Mouse (Mus musculus) lung, postnatal 10 days (tissue): ENCODE data around the gene Ccnd3.
A peak's percentile ranks its signal among the peaks of the same experiment; 100 is the strongest.
"Not testable (repeated sequence)": the region's sequence is repeated elsewhere in the genome, so short reads cannot be mapped to it uniquely, and the experiment has no call there.

Source experiments
- DNase-seq: peaks from one replicate; pipeline ENCODE4 v3.0.0; 2021

Ccnd3 gene

GRCm38 (mm10) chr17:47596839-47597164 is 92.0 kb downstream of the Ccnd3 start:
- DNase-seq, result no peak

- peak; percentile 33 for DNase-seq
Observed at GRCm38 (mm10) chr17:47597261-47597660, 92.4 kb downstream of the Ccnd3 start.

GRCm38 (mm10) chr17:47597838-47598579 is 93.2 kb downstream of the Ccnd3 start:
- DNase-seq, result peak; percentile 75

GRCm38 (mm10) chr17:47598580-47599304 is 93.9 kb downstream of the Ccnd3 start:
- not testable (repeated sequence) for DNase-seq

- DNase-seq, result peak; percentile 77
Observed at GRCm38 (mm10) chr17:47599511-47600297, 94.9 kb downstream of the Ccnd3 start.

DNA sequence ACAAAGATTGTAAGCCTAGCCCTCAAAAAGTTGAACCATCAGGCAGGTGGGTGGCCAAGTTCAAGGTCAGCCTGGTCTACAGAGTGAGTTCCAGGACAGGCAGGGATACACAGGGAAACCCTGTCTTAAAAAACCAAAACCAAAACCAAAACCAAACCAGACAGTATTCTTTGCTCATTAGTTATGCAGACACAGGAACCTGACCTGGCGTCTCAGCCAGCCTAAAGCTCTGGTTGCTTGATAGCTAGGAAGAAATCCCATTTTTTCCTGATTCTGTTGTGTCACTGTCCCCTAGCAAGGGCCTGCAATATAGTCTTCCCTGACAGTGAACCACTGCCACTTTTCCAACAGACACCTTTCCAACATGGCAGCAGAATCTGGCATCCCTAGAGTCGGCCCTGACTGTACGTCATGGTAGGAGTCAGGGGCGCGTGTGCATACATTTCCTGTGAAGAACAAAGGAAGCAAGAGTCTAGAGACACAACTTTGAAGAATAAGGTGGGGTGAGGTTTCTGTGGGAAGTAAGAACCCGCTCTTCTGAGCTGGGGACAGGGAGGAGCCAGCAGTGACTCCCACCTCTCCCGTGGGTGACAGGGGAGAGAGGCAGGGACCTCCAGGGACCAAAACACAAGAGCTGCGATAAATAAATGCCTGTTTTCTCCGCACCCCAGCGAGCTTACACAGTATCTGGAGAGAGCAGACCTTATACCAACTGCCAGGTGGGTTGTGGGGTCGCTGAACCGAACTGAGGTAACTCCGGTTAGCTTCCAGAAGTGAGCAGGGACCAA is 95.9 kb downstream of the Ccnd3 start:
- no peak for DNase-seq

GRCm38 (mm10) chr17:47601389-47601755 is 96.5 kb downstream of the Ccnd3 start:
- no peak for DNase-seq

DNA sequence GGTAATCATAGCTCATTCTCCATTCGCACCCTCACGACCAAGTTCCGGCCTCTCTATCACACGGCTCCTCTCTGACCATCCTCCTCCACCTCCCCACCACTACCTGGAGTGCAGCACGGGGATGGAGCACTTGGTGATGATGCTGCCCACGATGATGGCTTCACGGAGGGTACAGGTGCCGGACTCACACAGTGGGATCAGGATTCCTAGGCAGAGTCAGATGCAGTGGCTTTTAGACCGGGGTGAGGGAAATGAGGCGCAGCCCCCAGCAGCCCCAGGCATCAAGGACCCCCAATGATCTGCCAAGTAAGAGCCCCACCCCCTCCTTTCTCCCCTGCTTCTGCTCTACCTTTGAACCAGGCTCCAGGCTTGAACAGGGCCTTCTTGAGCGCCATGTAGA is 97.4 kb downstream of the Ccnd3 start:
- DNase-seq, result no peak

- peak; percentile 44 for DNase-seq
Observed at GRCm38 (mm10) chr17:47606220-47606619, 101.4 kb downstream of the Ccnd3 start.

GRCm38 (mm10) chr17:47609182-47609581 is 104.3 kb downstream of the Ccnd3 start:
- DNase-seq, result no peak

- DNase-seq, result peak; percentile 98
Observed at GRCm38 (mm10) chr17:47610849-47611660, 106.2 kb downstream of the Ccnd3 start, which contains the start of the genes Bysl, Med20 and Gm20517. TSS of gene Bysl (minus strand) at chr17:47611492. TSS of gene Med20 (plus strand) at chr17:47611582. TSS of gene Gm20517 (plus strand) at chr17:47611589.

DNA sequence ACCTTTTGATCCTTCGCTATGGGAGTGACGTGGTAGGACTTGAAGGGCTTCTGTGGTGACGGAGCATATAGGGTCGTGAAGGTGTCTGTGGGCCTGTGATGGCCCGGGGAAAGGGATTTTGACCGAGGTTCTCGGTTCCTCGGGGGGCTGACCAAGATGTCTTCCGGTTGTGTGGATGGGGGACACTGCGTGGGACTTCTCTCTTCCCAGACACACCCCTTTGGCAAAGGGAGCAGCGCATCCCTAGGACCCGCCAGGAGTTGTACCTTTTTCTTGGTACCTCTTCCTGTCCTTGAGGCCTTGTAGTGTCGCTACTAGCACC is 106.8 kb downstream of the Ccnd3 start:
- DNase-seq, result no peak

DNA sequence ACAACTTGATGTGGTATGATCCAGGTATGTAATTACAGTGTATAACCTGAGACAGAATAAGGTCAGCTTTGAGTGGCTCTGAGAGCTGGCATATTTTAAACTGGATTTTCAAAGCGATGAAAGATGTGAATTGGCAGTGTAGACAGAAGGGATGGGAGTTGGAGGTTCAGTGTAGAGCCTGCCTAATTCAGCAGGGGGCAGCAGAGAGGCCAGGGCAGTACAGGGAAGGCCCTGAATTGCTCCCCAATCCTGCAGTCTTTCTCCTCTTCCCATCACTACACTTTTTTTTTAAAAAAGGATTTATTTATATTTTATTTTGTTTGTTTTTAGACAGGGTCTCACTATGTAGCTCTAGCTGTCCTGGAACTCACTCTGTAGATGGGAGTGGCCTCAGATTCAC is 109.2 kb downstream of the Ccnd3 start:
- DNase-seq, result peak; percentile 63

GRCm38 (mm10) chr17:47616119-47616518 is 111.3 kb downstream of the Ccnd3 start:
- DNase-seq, result no peak

DNA sequence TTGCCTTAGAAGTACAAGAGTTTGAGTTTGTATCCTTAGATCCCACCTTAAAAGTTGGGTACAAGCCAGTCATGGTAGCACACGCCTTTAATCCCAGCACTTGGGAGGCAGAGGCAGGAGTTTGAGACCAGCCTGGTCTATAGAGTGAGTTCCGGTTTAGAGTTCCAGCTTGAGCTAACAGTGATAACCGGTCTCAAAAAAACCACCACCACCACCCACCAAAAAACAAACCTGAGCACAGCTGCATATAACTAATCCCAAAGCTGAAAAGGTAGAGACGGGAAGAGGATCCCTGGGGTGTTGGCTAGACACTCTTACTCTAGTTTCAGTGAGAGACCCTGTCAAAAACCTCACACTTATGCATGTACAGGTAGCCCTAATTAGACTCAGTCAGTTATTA is 111.8 kb downstream of the Ccnd3 start:
- DNase-seq, result no peak

DNA sequence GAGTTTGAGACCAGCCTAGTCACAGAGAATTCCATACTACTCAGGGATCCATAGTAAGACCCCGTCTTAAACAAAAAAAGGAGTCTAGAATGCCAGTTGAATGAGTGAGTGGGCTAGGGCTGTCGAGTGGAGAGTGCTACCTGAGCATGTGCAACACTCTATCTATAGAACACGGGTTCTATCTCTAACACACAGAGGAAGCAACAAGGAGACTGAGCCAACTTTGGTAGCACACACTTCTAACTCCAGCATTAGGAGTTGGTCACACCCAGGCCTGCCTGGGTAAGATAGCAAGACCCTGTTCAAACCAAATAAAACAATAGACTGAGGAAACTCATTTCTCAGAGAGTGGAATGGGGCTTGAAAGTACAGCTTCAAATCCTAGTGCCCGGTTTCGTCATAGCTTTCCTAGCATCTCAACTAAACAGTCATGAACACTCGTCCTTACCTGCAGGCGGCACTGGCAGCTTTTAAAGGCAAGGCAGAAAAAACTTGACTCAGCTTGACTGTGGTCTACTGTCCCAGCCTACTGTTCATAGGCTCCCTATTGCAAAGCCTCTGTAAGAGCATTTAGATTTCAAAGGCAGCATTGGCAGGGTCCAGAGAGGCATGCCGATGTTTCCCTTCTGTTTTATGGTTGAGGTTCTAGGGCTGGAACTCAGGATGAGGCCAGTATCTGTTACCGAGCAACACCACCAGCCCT is 112.9 kb downstream of the Ccnd3 start:
- no peak for DNase-seq

DNA sequence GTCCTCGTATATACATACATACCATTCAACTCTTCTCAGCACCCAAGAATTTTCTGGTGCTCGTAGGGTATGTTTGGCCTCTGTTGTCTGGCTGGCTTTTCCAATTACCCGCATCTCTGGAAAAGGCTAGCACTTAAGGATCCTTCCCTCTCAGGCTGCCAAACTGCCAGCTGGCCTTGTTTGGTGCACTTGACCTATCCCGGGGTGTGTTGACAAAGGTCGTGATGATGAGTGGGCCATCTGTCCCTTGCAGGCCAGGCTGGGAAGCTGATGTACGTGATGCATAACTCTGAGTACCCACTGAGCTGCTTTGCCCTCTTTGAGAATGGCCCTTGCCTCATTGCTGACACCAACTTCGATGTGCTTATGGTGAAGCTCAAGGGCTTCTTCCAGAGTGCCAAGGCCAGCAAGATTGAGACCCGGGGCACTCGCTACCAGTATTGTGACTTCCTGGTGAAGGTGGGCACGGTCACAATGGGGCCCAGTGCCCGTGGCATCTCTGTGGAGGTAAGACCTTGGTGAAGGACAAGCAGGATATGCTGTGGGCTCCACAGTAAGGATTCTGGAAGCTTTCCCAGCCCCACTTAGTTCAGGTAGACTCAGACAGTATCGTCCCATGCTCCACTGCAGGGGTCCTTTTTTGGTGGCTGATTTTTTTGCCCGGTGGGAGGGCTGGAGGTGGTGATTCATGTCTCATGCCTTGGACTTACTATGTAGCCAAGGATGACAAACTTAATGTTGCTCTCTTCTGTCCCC is 113.9 kb downstream of the Ccnd3 start:
- peak; percentile 44 for DNase-seq

DNA sequence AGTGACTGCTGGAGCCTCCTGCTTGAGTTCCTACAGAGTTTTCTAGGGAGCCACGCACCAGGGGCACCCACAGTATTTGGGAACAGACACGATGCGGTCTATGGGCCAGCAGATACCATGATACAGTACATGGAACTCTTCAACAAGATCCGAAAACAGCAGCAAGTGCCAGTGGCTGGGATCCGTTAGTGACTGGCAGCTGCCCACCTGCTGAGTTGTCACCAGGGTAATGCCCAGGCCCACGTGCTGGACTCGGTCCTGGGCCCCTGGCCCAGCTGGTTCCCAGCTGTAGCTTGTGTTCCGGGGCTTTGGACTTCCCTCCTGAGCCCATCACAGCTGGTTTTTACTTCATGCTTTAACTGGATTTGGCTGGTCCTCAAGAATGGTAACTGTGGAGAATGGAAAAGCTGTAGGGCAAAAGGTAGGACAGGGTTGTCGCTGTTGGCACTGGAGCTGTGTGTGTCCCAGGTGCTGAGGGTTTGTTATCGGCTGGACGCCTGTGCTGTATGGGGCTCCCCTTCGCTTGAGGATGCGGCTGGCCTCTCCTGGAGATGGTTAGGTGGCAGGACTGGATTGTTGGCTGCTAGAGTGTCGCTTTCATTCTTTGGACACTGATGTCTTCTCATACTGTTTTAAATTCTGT is 118.2 kb downstream of the Ccnd3 start:
- no peak for DNase-seq

GRCm38 (mm10) chr17:47624572-47624971 is 119.7 kb downstream of the Ccnd3 start:
- DNase-seq, result not testable (repeated sequence)

DNA sequence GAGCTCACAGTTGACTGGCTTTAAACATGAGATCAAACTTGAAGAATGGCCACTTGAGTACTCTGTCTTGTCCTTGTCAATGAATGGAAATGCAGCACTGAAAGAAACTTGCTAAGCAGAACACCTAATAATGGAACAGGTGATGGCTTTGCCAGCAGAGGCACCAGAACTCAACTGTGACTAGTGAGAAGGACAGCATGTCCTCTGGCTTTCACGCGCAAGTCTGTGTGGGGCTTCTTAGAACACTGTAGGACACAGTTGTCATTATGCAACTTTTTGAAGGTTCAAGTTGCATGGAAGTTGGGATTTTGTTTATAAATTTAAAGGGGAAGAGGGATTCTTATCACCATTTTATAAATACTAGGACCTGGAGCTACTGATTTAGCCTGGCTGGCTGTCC is 120.2 kb downstream of the Ccnd3 start:
- peak; percentile 36 for DNase-seq
